Mouse (Mus musculus) T-helper 1 cell (primary cell): ENCODE data around the gene Dcaf17.

Source experiments
- in situ Hi-C: fragments of 300-600 bp; cut with MboI, MseI; formaldehyde crosslinking; loops from one replicate; pipeline ENCODE4 v1.15.1; 2025; ENCODE audit warnings: high pct_unique_total_duplicates

The Dcaf17 gene

DNA sequence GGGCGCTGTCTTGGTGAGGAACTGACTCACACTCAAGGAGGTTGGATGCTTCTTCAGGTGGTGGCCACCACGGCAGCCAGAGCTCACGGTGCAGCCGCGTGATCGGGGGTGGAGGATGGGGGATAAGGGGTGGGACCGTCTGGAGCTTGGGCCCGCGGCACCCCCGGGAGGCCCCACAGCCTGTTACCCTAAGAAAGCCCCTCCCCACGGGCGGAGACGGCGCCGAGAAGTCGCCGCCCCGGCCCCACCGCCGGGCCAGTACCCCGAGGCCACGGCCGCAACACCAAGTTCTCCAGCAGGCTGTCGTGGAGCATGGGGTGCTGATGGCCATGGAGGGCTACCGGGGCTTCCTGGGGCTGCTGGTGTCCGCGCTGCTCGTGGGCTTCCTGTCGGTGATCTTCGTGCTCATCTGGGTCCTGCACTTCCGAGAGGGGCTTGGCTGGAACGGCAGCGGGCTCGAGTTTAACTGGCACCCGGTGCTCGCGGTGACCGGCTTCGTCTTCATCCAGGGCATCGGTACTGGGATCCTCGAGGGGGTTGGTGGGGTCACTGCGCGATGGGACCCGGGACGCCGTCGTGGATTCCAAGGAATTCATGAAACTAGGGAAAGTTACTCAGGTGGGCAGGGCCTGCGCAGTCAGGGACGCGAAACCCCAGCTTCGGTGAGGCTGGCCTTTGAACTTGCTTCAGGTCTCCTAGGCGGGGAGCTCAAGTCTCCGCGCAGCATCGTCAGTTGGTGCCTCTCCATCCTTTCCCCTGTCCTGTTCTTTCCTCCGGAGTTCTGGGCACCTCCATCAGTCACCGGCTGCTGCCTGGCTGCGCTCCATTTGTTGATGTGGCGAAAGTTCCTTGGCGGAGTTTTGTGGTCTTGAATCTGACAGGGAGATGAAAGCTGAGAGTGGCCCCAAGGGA lies 62.9 kb downstream of the Dcaf17 start, which contains the start of gene Cybrd1:
Cybrd1 (plus strand) TSS at position 127 of the 912 bp plus-strand sequence.
- in situ Hi-C loops = no loop called here

GRCm38 (mm10) chr2:71120844-71121243 lies 65.7 kb downstream of the Dcaf17 start:
- in situ Hi-C loops = no loop called here

DNA sequence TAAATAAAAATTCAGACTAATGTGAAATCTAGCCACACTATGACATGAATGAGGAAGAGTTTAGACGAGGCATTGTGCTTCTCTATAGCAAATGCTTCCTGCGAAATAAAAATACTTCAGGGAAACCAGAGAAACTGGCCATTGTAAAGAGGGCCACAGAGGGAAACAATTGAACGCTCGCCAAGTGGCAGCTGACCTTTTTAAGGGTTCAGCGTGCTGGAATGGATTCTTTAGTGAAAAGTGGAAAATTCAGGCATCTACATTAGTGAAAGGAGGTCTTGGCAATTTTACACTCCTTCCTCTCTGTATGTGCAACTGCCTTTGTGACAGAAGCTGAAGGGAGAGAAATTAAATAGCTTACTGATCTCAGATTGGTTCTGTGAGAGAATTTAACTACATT lies 66.3 kb downstream of the Dcaf17 start:
- in situ Hi-C loops = no loop called here

DNA sequence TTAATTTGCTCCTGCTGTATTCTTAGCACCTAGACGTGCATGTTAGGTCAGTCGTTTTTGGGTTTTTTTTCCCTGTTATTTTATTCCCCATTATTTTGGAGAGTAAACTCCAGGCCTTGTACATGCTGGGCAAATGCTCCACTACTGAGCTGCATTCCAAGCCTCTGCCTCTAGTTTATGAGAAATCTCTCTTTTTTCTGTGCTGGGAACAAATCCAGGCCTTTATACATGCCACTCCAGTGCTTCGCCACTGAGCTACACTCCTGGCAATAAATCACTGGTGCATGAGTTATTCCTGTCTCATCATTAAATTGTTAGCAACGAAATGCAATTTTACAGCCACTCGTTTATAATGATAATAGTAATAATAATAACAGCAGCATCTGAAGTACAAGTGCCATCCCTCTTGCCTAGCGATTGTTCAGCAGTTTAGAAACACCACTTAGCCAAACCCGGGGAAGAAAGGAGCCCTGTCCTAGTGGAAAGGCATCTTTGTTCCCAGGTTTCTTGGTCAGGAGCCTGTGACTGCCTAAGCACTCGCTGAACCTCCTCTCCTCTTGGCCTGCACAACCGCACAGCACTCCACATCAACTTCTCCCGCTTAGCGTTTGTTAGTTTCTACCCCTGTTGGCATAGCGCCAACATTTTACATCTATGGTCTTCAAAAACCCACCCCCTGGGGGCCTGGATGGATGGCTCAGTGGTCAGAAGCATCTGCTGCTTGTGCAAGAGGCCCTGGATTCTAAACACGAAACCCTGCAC lies 67.3 kb downstream of the Dcaf17 start:
- in situ Hi-C loops = no loop called here

DNA sequence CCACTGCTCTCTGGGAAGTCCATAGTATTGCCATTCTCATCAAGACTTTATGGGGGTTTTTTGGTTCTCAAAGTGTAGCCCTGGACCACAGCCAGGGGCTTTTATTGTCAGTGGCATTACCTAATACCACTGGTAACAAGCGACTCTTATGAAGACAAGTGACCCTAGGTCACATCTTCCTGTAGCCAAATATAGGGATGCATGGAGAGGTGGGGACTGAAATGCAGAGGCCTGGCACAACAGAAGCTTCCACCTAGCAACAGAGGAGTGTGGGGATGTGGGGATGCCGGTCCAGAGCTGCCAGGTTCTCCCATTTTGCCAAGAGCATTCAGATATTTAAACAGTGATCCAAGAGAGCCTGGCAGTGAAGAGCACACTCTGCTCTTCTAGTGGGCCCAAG lies 68.5 kb downstream of the Dcaf17 start:
- in situ Hi-C loops = no loop called here

- in situ Hi-C loops = no loop called here
Observed at GRCm38 (mm10) chr2:71127779-71128534, 72.8 kb downstream of the Dcaf17 start.

- in situ Hi-C loops = no loop called here
Observed at GRCm38 (mm10) chr2:71130366-71130765, 75.2 kb downstream of the Dcaf17 start.

GRCm38 (mm10) chr2:71131866-71132496 lies 76.9 kb downstream of the Dcaf17 start:
- in situ Hi-C loops = no loop called here

DNA sequence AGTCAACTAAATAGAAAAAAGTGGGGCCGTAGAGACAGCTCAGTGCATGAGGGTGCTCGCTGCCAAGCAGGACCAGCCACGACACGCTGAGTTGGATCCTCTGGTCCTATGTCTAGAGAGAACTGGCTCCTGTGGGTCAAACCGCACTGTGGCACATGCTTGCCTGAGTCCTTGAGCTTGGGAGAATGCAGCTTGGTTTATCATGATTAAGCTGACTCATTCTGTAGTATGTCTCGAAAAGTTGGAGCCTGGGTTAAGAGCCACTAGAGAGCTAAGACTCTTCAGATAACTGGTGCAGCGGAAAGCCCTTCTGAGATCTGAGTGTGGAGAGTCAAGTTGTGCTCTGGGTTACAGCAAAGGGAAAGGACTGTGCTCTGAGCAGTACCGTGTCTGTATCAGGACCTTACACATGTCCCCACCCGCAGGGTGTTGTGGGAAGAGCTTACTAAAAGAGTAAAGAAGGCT lies 78.9 kb downstream of the Dcaf17 start:
- in situ Hi-C loops = no loop called here

DNA sequence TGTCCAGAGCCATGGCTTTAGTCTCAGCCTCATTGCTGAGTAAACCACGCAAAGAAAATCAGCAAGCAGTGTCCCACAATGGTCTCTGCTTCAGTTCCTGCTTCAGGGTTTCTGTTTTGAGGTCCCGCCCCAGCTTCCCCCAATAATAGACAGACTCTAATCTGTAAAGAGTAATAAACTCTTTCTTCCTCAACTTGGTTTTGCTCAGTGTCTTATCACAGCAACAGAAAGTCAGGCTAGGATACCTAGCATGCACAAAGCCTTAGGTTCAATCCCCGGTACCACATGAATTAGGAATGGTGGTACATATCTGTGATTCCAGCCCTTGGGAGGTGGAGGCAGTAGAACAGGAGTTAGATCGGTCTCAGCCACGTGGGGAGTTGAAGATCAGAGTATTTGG lies 79.7 kb downstream of the Dcaf17 start:
- in situ Hi-C loops = no loop called here

GRCm38 (mm10) chr2:71140622-71141021 lies 85.5 kb downstream of the Dcaf17 start:
- in situ Hi-C loops = no loop called here

GRCm38 (mm10) chr2:71142410-71142809 lies 87.3 kb downstream of the Dcaf17 start:
- in situ Hi-C loops = no loop called here

- in situ Hi-C loops = no loop called here
Observed at GRCm38 (mm10) chr2:71145853-71146252, 90.7 kb downstream of the Dcaf17 start.

DNA sequence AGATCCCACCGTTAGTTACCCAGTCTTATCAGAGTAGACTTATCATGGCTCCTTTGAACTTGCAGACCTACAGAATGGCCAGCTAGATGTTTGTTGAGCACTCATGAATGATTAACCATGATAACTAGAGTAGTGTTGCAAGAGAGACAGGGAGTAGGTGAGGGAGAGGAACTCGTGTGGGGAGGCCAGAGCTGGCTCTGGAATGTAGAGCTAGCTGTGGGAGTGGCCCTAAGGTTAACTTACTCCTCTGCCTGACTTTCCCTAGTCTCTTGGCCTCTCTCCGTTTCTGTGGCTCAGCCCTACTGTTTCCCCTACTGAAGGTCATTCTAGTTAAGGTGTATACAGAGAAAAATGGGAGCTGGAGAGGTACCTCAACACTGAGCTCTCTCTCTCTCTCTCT lies 91.1 kb downstream of the Dcaf17 start:
- in situ Hi-C loops = no loop called here

DNA sequence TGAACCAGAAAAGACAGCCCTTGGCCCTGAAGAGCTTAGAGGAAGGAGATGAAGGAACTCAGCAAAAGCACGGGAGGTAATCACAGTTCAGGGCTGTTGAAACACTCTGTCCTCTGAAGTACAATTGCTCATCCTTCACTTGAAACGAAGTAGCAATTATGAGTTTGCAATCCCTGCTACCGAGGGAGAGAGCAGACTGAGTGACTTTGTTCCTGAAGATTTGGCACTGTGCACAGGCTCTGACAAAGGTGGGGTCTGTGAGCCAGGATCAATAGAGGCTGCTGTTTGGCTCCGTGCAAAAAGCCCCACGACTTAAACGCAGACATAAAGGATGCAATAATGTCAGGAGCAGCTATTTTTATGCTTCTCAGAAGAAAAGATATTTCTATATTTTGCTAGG lies 92.7 kb downstream of the Dcaf17 start:
- in situ Hi-C loops = no loop called here
